Mouse (Mus musculus): Measurements from ENCODE around the gene Dctn1. TPM values are rescaled to one million over a fixed set of nuclear protein-coding genes. Genes with fewer than 3 reads are reported as not detected.

Dctn1 gene
- polyA plus RNA-seq (2012; fragmentation: generic; extraction: Trizol) = 100 to 1,000 TPM in 1 of 2 experiments, 10 to 100 TPM in 1; 46.5 to 121 TPM

GRCm38 (mm10) chr6:83165607-83166242 lies at the start of gene Dctn1:
Gene Dctn1, plus strand, starts transcription at chr6:83165920.

GRCm38 (mm10) chr6:83120930-83121862 lies 44.5 kb upstream of the Dctn1 start, which contains the start of gene Wbp1:
Gene Wbp1, minus strand, starts transcription at chr6:83121559.

DNA sequence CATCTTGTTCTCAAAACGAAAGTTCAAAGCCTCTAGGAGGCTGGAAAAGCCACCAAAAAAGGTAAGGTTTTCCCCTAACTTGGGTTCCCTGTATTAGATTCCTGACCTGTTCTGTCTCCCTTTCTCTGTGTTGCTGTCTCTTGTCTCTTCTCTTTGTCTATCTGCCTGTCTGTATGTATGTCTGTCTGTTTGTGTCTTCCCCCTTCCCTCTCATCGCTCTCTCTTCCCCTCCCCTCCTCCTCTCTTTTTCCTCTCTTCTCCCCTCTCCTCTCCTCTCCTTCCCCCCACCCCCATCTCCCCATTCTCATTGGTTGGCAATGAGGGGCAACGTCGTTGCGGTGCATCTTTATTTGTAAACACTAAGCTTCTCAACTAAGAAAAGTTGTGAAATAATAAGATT lies 40.4 kb upstream of the Dctn1 start, which contains the start of gene Ino80b:
Ino80b (minus strand) TSS at position 101 of the 400 bp plus-strand sequence.

DNA sequence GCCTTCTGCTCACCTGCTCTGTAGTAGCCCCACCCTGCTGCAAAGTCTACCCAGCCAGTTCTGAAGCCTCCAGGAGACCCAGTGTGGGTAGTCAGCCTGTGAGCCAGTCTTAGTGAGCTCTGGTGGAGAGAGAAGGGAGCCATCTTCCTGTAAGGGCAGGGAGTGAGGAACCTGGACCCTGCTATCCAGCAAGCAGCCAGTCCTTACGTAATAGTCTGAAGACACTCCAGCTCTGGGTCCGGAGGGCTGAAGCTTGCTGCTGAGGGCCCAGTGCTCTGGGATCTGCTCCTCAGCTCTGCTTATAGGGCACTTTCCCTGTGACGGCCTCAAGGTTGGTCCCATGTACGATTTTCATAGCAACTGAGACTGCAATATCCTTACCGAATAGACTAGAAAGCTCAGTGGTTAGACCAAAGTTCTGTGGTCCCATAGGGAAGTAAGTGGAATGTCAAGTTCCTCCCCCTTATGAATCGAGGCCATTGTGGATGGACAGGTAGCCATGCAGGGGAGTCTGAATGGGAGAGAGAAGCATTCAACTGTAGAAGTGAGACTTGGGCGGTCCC lies 30.7 kb upstream of the Dctn1 start, which contains the start of gene Rtkn:
Rtkn (plus strand) TSS at position 513 of the 563 bp plus-strand sequence.

GRCm38 (mm10) chr6:83156259-83156684 lies 9.4 kb upstream of the Dctn1 start, which contains the start of the genes Wdr54 and 1700003E16Rik:
Gene Wdr54, minus strand, starts transcription at chr6:83156397.
Gene 1700003E16Rik, plus strand, starts transcription at chr6:83156404.

DNA sequence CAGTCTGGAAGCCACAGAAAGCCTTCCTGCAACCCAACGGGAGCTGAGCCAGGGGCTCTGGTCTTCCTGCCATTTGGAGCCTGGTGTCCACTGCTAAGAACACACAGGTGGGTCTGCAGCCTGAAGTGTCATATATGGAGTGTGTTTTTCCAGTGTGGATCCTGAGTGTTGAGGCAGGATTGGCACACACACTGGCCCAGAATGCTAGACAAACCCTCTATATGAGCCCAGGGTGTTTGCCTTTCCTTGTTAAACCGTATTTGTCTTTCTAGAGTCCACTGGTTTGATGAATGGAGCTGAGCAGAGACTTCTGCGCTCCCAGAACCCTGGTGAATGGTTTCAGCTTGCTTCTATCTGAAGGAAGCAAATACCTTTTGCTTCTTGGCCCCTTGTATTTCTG lies 54.1 kb downstream of the Dctn1 start, which contains the start of gene Slc4a5:
Slc4a5 (plus strand) TSS at position 15 of the 400 bp plus-strand sequence.

Other genes starting within 250 kb of the Dctn1 start
- not detected for gene Sema4f, start 226.2 kb upstream of the Dctn1 start, polyA plus RNA-seq (2012; fragmentation: generic; extraction: Trizol)
- gene M1ap, start 219.0 kb upstream of the Dctn1 start, polyA plus RNA-seq (2012; fragmentation: generic; extraction: Trizol) = 1 to 10 TPM; 1.2 to 8.0 TPM
- gene Dok1, start 132.4 kb upstream of the Dctn1 start, polyA plus RNA-seq (2012; fragmentation: generic; extraction: Trizol) = 10 to 100 TPM; 32.8 to 94.4 TPM
- gene Loxl3, start 131.7 kb upstream of the Dctn1 start, polyA plus RNA-seq (2012; fragmentation: generic; extraction: Trizol) = 10 to 100 TPM; 24.3 to 39.1 TPM
- 100 to 1,000 TPM; 171 to 221 TPM for gene Aup1, start 111.4 kb upstream of the Dctn1 start, polyA plus RNA-seq (2012; fragmentation: generic; extraction: Trizol)
- gene Htra2, start 110.6 kb upstream of the Dctn1 start, polyA plus RNA-seq (2012; fragmentation: generic; extraction: Trizol) = 10 to 100 TPM; 41.6 to 88.1 TPM
- under 1 TPM; 0.07 to 0.87 TPM for gene Dqx1, start 108.1 kb upstream of the Dctn1 start, polyA plus RNA-seq (2012; fragmentation: generic; extraction: Trizol)
- gene Tlx2, start 95.6 kb upstream of the Dctn1 start, polyA plus RNA-seq (2012; fragmentation: generic; extraction: Trizol) = under 1 TPM; 0.18 to 0.23 TPM
- gene Pcgf1, start 88.1 kb upstream of the Dctn1 start, polyA plus RNA-seq (2012; fragmentation: generic; extraction: Trizol) = 10 to 100 TPM; 10.3 to 29.5 TPM
- 1 to 10 TPM in 1 of 2 experiments, under 1 TPM in 1; 0.62 to 2.1 TPM for gene Lbx2, start 79.6 kb upstream of the Dctn1 start, polyA plus RNA-seq (2012; fragmentation: generic; extraction: Trizol)
- 1 to 10 TPM in 1 of 2 experiments, under 1 TPM in 1; 0.27 to 2.7 TPM for gene Ccdc142, start 64.3 kb upstream of the Dctn1 start, polyA plus RNA-seq (2012; fragmentation: generic; extraction: Trizol)
- gene Gm42688, start 64.3 kb upstream of the Dctn1 start, polyA plus RNA-seq (2012; fragmentation: generic; extraction: Trizol) = 1 to 10 TPM in 1 of 2 experiments, under 1 TPM in 1; 0.48 to 2.7 TPM
- gene Mrpl53, start 56.9 kb upstream of the Dctn1 start, polyA plus RNA-seq (2012; fragmentation: generic; extraction: Trizol) = 10 to 100 TPM; 66.9 to 76.7 TPM
- gene Mogs, start 50.4 kb upstream of the Dctn1 start, polyA plus RNA-seq (2012; fragmentation: generic; extraction: Trizol) = 10 to 100 TPM; 16.6 to 26.2 TPM
- 100 to 1,000 TPM in 1 of 2 experiments, 10 to 100 TPM in 1; 83.4 to 162 TPM for gene Wbp1, start 44.4 kb upstream of the Dctn1 start, polyA plus RNA-seq (2012; fragmentation: generic; extraction: Trizol)
- gene Ino80b, start 40.5 kb upstream of the Dctn1 start, polyA plus RNA-seq (2012; fragmentation: generic; extraction: Trizol) = 10 to 100 TPM; 44.3 to 55.0 TPM
- gene Rtkn, start 30.5 kb upstream of the Dctn1 start, polyA plus RNA-seq (2012; fragmentation: generic; extraction: Trizol) = 10 to 100 TPM; 24.9 to 34.2 TPM
- gene Wdr54, start 9.5 kb upstream of the Dctn1 start, polyA plus RNA-seq (2012; fragmentation: generic; extraction: Trizol) = 1 to 10 TPM; 6.6 to 10.0 TPM
- gene 1700003E16Rik, start 9.5 kb upstream of the Dctn1 start, polyA plus RNA-seq (2012; fragmentation: generic; extraction: Trizol) = 1 to 10 TPM; 2.0 to 4.9 TPM
- gene Slc4a5, start 53.9 kb downstream of the Dctn1 start, polyA plus RNA-seq (2012; fragmentation: generic; extraction: Trizol) = under 1 TPM in 1 of 2 experiments, not detected in 1; 0.02 TPM
- 10 to 100 TPM; 10.4 to 16.0 TPM for gene Mthfd2, start 160.0 kb downstream of the Dctn1 start, polyA plus RNA-seq (2012; fragmentation: generic; extraction: Trizol)
- 10 to 100 TPM in 1 of 2 experiments, 1 to 10 TPM in 1; 1.6 to 24.1 TPM for gene Mob1a, start 160.1 kb downstream of the Dctn1 start, polyA plus RNA-seq (2012; fragmentation: generic; extraction: Trizol)
- gene Bola3, start 183.2 kb downstream of the Dctn1 start, polyA plus RNA-seq (2012; fragmentation: generic; extraction: Trizol) = 10 to 100 TPM; 59.8 to 90.4 TPM

Measured in C3H10T1/2 (cell line).